Mouse (Mus musculus): ENCODE results near the gene Sumo1. TPM values are rescaled to one million over a fixed set of nuclear protein-coding genes. Genes with fewer than 3 reads are reported as not detected.

The Sumo1 gene
- polyA plus RNA-seq, 1 experiment from 2014 or later, result 579 TPM

GRCm38 (mm10) chr1:59603417-59603712, 67.3 kb downstream of the Sumo1 start:
- Histone ChIP-seq H3K4me1 (peaks cover 12% of the 10 kb centered on the region), H3K4me3 (no peak overlapping the region), H3K27ac (replicated peaks) (no peak overlapping the region), H3K27me3 (ENCODE audit: low read depth, poor library complexity, severe bottlenecking) (peaks cover 13% of the 10 kb centered on the region; the same call in 1 of the 2 replicates), H3K9me3 (replicated peaks) (no peaks in the 10 kb centered on the region), H3K36me3 (no peaks in the 10 kb centered on the region)
- no peak for DNase-seq (ENCODE audit: low spot score)
- WGBS, result 82% methylated on average over 2 of the region's 2 CpGs

GRCm38 (mm10) chr1:59602531-59603416, 67.9 kb downstream of the Sumo1 start:
- 61% methylated on average over 11 of the region's 11 CpGs for WGBS
- Histone ChIP-seq H3K36me3 (no peaks in the 10 kb centered on the region), H3K9me3 (replicated peaks) (no peaks in the 10 kb centered on the region), H3K27me3 (ENCODE audit: low read depth, poor library complexity, severe bottlenecking) (peaks cover 13% of the 10 kb centered on the region; the same call in 1 of the 2 replicates), H3K4me3 (no peak overlapping the region), H3K27ac (replicated peaks) (no peak overlapping the region), H3K4me1 (peaks cover 12% of the 10 kb centered on the region)
- no peak for DNase-seq (ENCODE audit: low spot score)

- Histone ChIP-seq H3K9me3 (replicated peaks) (no peaks in the 10 kb centered on the region), H3K4me3 (no peak overlapping the region), H3K27me3 (ENCODE audit: low read depth, poor library complexity, severe bottlenecking) (peaks cover 45% of the 10 kb centered on the region), H3K4me1 (peaks cover 23% of the 10 kb centered on the region), H3K27ac (replicated peaks) (no peak overlapping the region), H3K36me3 (no peaks in the 10 kb centered on the region)
- DNase-seq (ENCODE audit: low spot score), result no peak
- whole genome bisulfite sequencing, result 88% methylated on average over 9 of the region's 9 CpGs
Observed at GRCm38 (mm10) chr1:59595609-59596008, 75.0 kb downstream of the Sumo1 start.

DNA sequence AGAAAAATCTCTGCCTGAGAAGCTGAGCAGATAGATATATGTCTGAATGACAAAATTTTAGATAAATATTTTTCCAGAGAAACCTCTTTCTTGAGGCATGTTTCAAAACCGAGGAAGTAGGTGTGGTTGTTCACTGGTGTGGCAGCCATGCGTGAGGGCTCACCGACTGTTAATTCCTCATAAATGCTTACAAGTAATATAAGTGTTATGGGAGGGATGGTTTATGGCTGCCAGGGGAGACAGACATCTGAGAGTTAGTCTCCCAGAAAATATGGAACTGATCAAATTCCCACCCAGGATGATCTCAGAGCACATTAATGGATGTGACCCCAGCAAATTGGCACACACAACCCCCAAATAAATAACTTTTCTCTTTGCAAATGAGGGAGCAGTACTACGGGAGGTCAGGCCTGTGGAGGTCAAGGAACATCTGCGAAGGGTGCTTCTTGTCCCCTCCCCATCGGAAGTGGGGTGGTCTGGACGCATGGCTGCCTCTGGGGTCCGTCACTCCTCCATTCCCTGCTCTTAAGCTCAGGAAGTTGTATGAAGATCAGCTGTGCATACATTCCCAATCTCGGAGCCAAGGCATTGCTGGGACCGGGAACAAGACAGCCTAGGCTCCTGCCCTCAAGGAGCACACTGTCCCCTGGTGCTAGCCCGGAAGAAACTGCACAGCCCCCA, 75.9 kb downstream of the Sumo1 start:
- Histone ChIP-seq H3K36me3 (no peaks in the 10 kb centered on the region), H3K27me3 (ENCODE audit: low read depth, poor library complexity, severe bottlenecking) (peaks cover 52% of the 10 kb centered on the region)

DNA sequence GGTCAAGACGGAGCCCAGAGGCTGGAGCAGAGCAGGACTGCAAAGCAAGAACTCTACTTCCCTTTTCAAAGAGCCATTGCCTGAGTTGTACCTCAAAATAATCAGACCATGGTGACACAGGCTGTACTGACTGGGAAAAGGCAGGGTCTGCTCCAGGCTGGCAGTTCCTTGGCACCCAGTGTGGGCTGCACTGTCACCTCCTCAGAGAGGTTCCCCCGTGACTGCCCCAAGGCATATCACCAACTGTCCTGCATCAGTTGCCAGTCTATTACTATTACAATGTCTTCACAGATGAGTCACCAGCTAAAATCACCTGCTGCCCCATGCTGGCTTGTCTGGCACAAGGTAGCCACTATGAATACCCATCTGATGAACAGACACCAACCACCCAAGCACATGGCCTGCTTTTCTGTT, 77.0 kb downstream of the Sumo1 start:
- H3K36me3 ChIP-seq, result no peaks in the 10 kb centered on the region
- no peak overlapping the region for H3K4me3 ChIP-seq
- peaks cover 23% of the 10 kb centered on the region for H3K4me1 ChIP-seq
- WGBS, result 74% methylated on average over 2 of the region's 2 CpGs
- no peaks in the 10 kb centered on the region for H3K9me3 ChIP-seq (replicated peaks)
- peaks cover 54% of the 10 kb centered on the region for H3K27me3 ChIP-seq (ENCODE audit: low read depth, poor library complexity, severe bottlenecking)
- DNase-seq (ENCODE audit: low spot score), result no peak
- no peak overlapping the region for H3K27ac ChIP-seq (replicated peaks)

More for the DNA sequence above, 75.9 kb downstream of the Sumo1 start:
- DNase-seq (ENCODE audit: low spot score), result no peak
- WGBS, result 87% methylated on average over 11 of the region's 11 CpGs
- Histone ChIP-seq H3K27ac (replicated peaks) (no peak overlapping the region), H3K4me1 (peaks cover 23% of the 10 kb centered on the region), H3K9me3 (replicated peaks) (no peaks in the 10 kb centered on the region), H3K4me3 (no peak overlapping the region)

GRCm38 (mm10) chr1:59592876-59593275, 77.8 kb downstream of the Sumo1 start:
- Histone ChIP-seq H3K9me3 (replicated peaks) (no peaks in the 10 kb centered on the region), H3K36me3 (no peaks in the 10 kb centered on the region), H3K4me1 (peaks cover 23% of the 10 kb centered on the region), H3K27me3 (ENCODE audit: low read depth, poor library complexity, severe bottlenecking) (peaks cover 54% of the 10 kb centered on the region), H3K4me3 (peak overlapping the region; percentile 40), H3K27ac (replicated peaks) (no peak overlapping the region)
- WGBS, result 22% methylated on average over 12 of the region's 12 CpGs
- DNase-seq (ENCODE audit: low spot score), result no peak

- H3K4me1 ChIP-seq, result peaks cover 23% of the 10 kb centered on the region
- no peaks in the 10 kb centered on the region for H3K9me3 ChIP-seq (replicated peaks)
- peak overlapping the region; percentile 40 for H3K4me3 ChIP-seq
- H3K27me3 ChIP-seq (ENCODE audit: low read depth, poor library complexity, severe bottlenecking), result peaks cover 54% of the 10 kb centered on the region
- no peaks in the 10 kb centered on the region for H3K36me3 ChIP-seq
- WGBS, result 3% methylated on average over 10 of the region's 10 CpGs
- 0 out of 2 replicates have a peak overlapping the region, but pooled peaks have one; percentile 42 for H3K27ac ChIP-seq (replicated peaks)
- peak; percentile 50 for DNase-seq (ENCODE audit: low spot score)
Observed at GRCm38 (mm10) chr1:59592359-59592758, 78.3 kb downstream of the Sumo1 start.

DNA sequence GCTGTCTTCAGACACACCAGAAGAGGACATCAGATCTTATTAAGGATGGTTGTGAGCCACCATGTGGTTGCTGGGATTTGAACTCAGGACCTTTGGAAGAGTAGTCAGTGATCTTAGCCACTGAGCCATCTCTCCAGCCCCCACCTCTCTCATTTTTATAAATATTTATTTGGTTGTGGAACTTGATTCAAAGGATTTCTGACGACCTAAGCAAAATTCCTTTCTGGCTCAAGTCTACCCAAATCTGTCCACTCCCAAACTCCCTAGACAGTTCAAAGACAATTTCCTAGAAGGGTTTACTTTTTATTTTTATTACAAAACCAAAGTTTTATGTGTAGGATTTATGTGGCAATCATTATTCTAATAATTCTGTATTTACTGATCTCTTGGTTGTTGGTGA, 81.4 kb downstream of the Sumo1 start:
- no peak overlapping the region for H3K27ac ChIP-seq (replicated peaks)
- no peaks in the 10 kb centered on the region for H3K36me3 ChIP-seq
- no peak for DNase-seq (ENCODE audit: low spot score)
- WGBS, result 80% methylated on average over 1 of the region's 1 CpGs
- H3K4me1 ChIP-seq, result peaks cover 33% of the 10 kb centered on the region
- peaks cover 67% of the 10 kb centered on the region for H3K27me3 ChIP-seq (ENCODE audit: low read depth, poor library complexity, severe bottlenecking)
- H3K4me3 ChIP-seq, result no peak overlapping the region
- H3K9me3 ChIP-seq (replicated peaks), result no peaks in the 10 kb centered on the region

DNA sequence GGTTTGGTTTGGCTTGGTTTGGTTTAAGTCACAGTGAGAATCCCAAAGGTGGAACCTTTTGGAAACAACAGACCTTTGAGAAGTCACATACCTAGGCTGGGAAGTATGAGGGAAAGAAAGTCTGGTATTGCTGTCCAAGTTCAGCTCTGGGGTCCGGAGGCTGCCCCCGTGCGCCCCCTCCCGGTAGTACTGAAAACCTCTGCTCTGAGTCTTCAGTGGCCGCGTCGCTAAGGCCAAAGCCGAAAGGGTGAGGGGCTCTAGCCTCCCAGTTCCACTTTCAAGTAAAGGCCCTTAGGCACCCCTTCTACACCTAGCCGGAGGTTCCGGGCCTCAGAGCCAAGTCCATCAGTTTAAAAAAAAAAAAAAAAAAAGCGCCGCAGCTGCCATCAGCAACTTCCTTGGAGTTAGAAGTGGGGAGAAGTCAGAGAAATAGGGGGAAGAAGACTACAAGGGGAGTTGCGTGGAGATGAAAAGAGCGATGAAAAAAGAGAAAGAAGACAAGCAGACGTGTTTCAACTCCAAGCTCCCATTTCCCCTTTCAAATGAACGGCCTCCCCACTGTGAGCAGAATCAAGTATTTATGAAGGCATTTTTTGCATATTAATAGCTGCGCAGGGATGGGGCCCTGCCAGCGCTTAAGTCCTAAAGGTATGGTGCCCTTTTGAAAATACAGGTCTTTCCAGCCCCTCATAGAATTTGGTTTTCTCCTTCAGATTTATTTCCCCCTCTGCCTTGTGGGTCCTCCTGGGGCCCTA, 85.8 kb downstream of the Sumo1 start:
- Histone ChIP-seq H3K4me3 (peak overlapping the region; percentile 16), H3K9me3 (replicated peaks) (no peaks in the 10 kb centered on the region), H3K27me3 (ENCODE audit: low read depth, poor library complexity, severe bottlenecking) (peaks cover 47% of the 10 kb centered on the region), H3K36me3 (no peaks in the 10 kb centered on the region), H3K27ac (replicated peaks) (no peak overlapping the region), H3K4me1 (peaks cover 22% of the 10 kb centered on the region)
- WGBS, result 7% methylated on average over 18 of the region's 18 CpGs
- DNase-seq (ENCODE audit: low spot score), result peak; percentile 79

GRCm38 (mm10) chr1:59580880-59581279, 89.8 kb downstream of the Sumo1 start:
- Histone ChIP-seq H3K4me1 (peaks cover 22% of the 10 kb centered on the region), H3K4me3 (no peak overlapping the region), H3K9me3 (replicated peaks) (no peaks in the 10 kb centered on the region), H3K27ac (replicated peaks) (no peak overlapping the region), H3K27me3 (ENCODE audit: low read depth, poor library complexity, severe bottlenecking) (peaks cover 38% of the 10 kb centered on the region), H3K36me3 (no peaks in the 10 kb centered on the region)
- no peak for DNase-seq (ENCODE audit: low spot score)
- 87% methylated on average over 3 of the region's 3 CpGs for WGBS

DNA sequence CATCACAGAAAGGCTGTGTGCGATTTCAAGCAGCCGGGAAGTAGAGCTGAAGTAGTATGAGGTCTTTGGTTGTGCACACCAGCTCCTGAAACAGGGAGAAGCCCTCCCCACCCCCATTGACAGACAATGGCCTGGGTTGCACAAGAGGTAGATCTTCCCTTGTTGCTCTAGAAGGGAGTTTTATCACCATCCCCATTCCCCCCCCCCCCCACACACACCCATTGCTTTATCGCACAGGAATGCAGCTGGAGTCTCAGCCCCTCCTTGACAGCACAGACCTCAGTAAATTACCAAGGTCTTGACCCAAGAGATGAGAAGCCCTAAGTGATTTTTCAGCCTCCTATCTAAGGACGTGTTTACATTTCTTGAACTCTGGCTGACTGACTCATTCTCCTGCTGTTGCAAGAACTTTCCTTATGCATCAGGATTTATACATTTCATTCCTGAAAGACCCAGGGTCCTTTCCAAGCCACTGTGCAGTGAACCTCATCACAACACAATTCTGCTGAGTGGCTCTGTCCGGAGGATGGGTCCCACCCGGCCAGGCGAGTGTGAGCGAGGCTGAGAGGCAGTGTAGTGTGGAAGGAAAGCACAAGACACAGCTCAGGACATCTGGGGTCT, 90.4 kb downstream of the Sumo1 start:
- H3K27ac ChIP-seq (replicated peaks), result no peak overlapping the region
- peaks cover 22% of the 10 kb centered on the region for H3K4me1 ChIP-seq
- WGBS, result 64% methylated on average over 8 of the region's 8 CpGs
- DNase-seq (ENCODE audit: low spot score), result no peak
- H3K27me3 ChIP-seq (ENCODE audit: low read depth, poor library complexity, severe bottlenecking), result peaks cover 31% of the 10 kb centered on the region
- no peaks in the 10 kb centered on the region for H3K36me3 ChIP-seq
- H3K9me3 ChIP-seq (replicated peaks), result no peaks in the 10 kb centered on the region
- H3K4me3 ChIP-seq, result no peak overlapping the region

DNA sequence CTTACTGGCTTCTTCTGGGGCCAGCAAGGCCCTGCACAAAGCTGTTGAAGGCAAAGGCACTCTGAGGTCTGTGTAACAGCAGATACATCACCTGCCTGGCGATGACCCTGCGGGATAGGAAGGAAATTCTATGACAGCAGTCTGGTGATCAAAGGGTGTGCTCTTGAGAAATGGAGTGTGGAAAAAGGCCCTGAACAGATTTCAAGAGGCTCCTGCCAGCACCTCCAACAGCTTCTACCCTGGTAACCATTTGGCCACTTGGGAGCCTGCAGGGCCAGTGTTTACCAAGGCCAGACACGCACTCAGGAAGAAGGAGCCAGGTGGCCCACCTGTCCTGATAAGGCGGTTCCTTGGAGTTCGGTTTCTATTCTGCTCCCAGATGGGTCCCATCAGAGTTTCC, 91.3 kb downstream of the Sumo1 start:
- WGBS, result 85% methylated on average over 5 of the region's 5 CpGs
- Histone ChIP-seq H3K4me1 (peaks cover 23% of the 10 kb centered on the region), H3K27me3 (ENCODE audit: low read depth, poor library complexity, severe bottlenecking) (peaks cover 24% of the 10 kb centered on the region), H3K9me3 (replicated peaks) (no peaks in the 10 kb centered on the region), H3K27ac (replicated peaks) (no peak overlapping the region), H3K4me3 (no peak overlapping the region), H3K36me3 (no peaks in the 10 kb centered on the region)
- DNase-seq (ENCODE audit: low spot score), result no peak
